Mouse (Mus musculus) gastrocnemius, postnatal 10 days (tissue): ENCODE results near the gene Crip1. TPM values are rescaled to one million over a fixed set of nuclear protein-coding genes. Genes with fewer than 3 reads are reported as not detected.
"Not testable (repeated sequence)": the region's sequence is repeated elsewhere in the genome, so short reads cannot be mapped to it uniquely, and the experiment has no call there.

Experiments
- DNase-seq: peaks from one replicate; pipeline ENCODE4 v3.0.0; 2021; ENCODE audit warnings: mixed read lengths
- total RNA-seq, 2 experiments: library from RNA; stranded (reverse); gene quantifications; 2 replicates each; pipeline ENCODE4 v1.2.3; 2021

Gene Crip1
- total RNA-seq, 2 experiments from 2014 or later, result 143 to 189 TPM

- DNase-seq, result peak; percentile 23
Measured at GRCm38 (mm10) chr12:113185442-113186291, 39.6 kb downstream of the Crip1 start, which contains the start of gene Tmem121. TSS of gene Tmem121 (plus strand) at chr12:113185930.

GRCm38 (mm10) chr12:113186326-113187010 is 40.4 kb downstream of the Crip1 start:
- no peak for DNase-seq

GRCm38 (mm10) chr12:113187011-113187375 is 40.9 kb downstream of the Crip1 start:
- DNase-seq, result no peak

- DNase-seq, result peak; percentile 82
Measured at GRCm38 (mm10) chr12:113187584-113188295, 41.6 kb downstream of the Crip1 start.

- no peak for DNase-seq
Measured at GRCm38 (mm10) chr12:113188349-113189055, 42.4 kb downstream of the Crip1 start.

GRCm38 (mm10) chr12:113193423-113193822 is 47.3 kb downstream of the Crip1 start:
- DNase-seq, result no peak

- DNase-seq, result not testable (repeated sequence)
Measured at GRCm38 (mm10) chr12:113199132-113199531, 53.0 kb downstream of the Crip1 start.

- DNase-seq, result no peak
Measured at GRCm38 (mm10) chr12:113201301-113201700, 55.2 kb downstream of the Crip1 start.

GRCm38 (mm10) chr12:113202008-113202407 is 55.9 kb downstream of the Crip1 start:
- DNase-seq, result no peak

Other genes starting within 250 kb of the Crip1 start
- 10 to 100 TPM; 29.4 to 40.0 TPM for gene Jag2, start 216.5 kb upstream of the Crip1 start, total RNA-seq
- 10 to 100 TPM; 17.3 to 17.5 TPM for gene Nudt14, start 204.2 kb upstream of the Crip1 start, total RNA-seq
- 10 to 100 TPM; 10.4 to 12.7 TPM for gene Btbd6, start 169.8 kb upstream of the Crip1 start, total RNA-seq
- gene Brf1, start 145.6 kb upstream of the Crip1 start, total RNA-seq, result 10 to 100 TPM; 28.2 to 37.9 TPM
- gene Pacs2, start 131.8 kb upstream of the Crip1 start, total RNA-seq, result 10 to 100 TPM; 51.8 to 54.4 TPM
- gene Tex22, start 71.8 kb upstream of the Crip1 start, total RNA-seq, result under 1 TPM in 1 of 2 experiments, not detected in 1; 0.20 TPM
- 10 to 100 TPM; 46.0 to 52.0 TPM for gene Mta1, start 48.0 kb upstream of the Crip1 start, total RNA-seq
- 100 to 1,000 TPM in 1 of 2 experiments, 10 to 100 TPM in 1; 94.0 to 102 TPM for gene Crip2, start 6.1 kb upstream of the Crip1 start, total RNA-seq
- gene Tedc1, start 10.1 kb downstream of the Crip1 start, total RNA-seq, result 1 to 10 TPM; 2.0 to 2.5 TPM
- 1 to 10 TPM in 1 of 2 experiments, under 1 TPM in 1; 0.85 to 1.5 TPM for gene Tmem121, start 39.6 kb downstream of the Crip1 start, total RNA-seq